Mouse (Mus musculus) hindbrain, embryonic 16.5 days (tissue): ENCODE measurements around the gene Olfr906. TPM values are rescaled to one million over a fixed set of nuclear protein-coding genes. Genes with fewer than 3 reads are reported as not detected.

ENCODE experiments used
- polyA plus RNA-seq: library from polyadenylated mRNA; unstranded; fragments of >200 nt; fragmentation: Nextera tagmentation; extraction: Ambion mirVana; gene quantifications from 2 replicates; pipeline ENCODE4 v1.2.1, GENCODE M21; 2015

The Olfr906 gene
- polyA plus RNA-seq, 1 experiment from 2014 or later: not detected

Other genes with a start within 250 kb of the Olfr906 start
- gene Olfr143, start 234.3 kb upstream of the Olfr906 start, polyA plus RNA-seq: not detected in 2 replicates
- not detected in 2 replicates for gene Olfr895, start 219.2 kb upstream of the Olfr906 start, polyA plus RNA-seq
- gene Olfr896-ps1, start 196.0 kb upstream of the Olfr906 start, polyA plus RNA-seq: not detected in 2 replicates
- gene Olfr25, start 158.0 kb upstream of the Olfr906 start, polyA plus RNA-seq: not detected in 2 replicates
- not detected in 2 replicates for gene Olfr898, start 138.7 kb upstream of the Olfr906 start, polyA plus RNA-seq
- not detected in 2 replicates for gene Olfr250, start 120.2 kb upstream of the Olfr906 start, polyA plus RNA-seq
- not detected in 2 replicates for gene Olfr251, start 110.0 kb upstream of the Olfr906 start, polyA plus RNA-seq
- not detected in 2 replicates for gene Olfr147, start 85.4 kb upstream of the Olfr906 start, polyA plus RNA-seq
- not detected in 2 replicates for gene Olfr901, start 57.6 kb upstream of the Olfr906 start, polyA plus RNA-seq
- not detected in 2 replicates for gene Olfr902, start 39.4 kb upstream of the Olfr906 start, polyA plus RNA-seq
- gene Olfr904, start 23.9 kb upstream of the Olfr906 start, polyA plus RNA-seq: not detected in 2 replicates
- gene Olfr905, start 16.0 kb upstream of the Olfr906 start, polyA plus RNA-seq: not detected in 2 replicates
- not detected in 2 replicates for gene Olfr907, start 8.7 kb downstream of the Olfr906 start, polyA plus RNA-seq
- gene Olfr911-ps1, start 34.5 kb downstream of the Olfr906 start, polyA plus RNA-seq: not detected in 2 replicates
- gene Olfr910, start 50.8 kb downstream of the Olfr906 start, polyA plus RNA-seq: not detected in 2 replicates
- not detected in 2 replicates for gene Olfr912, start 93.1 kb downstream of the Olfr906 start, polyA plus RNA-seq
- not detected in 2 replicates for gene Olfr913, start 105.7 kb downstream of the Olfr906 start, polyA plus RNA-seq
- not detected in 2 replicates for gene Olfr914, start 118.0 kb downstream of the Olfr906 start, polyA plus RNA-seq
- not detected in 2 replicates for gene Olfr916, start 172.8 kb downstream of the Olfr906 start, polyA plus RNA-seq
- gene Olfr917, start 178.8 kb downstream of the Olfr906 start, polyA plus RNA-seq: not detected in 2 replicates
- not detected in 2 replicates for gene Olfr918, start 187.5 kb downstream of the Olfr906 start, polyA plus RNA-seq
- gene Olfr919, start 216.6 kb downstream of the Olfr906 start, polyA plus RNA-seq: not detected in 2 replicates
- gene Vwa5a, start 231.2 kb downstream of the Olfr906 start, polyA plus RNA-seq: 8.7 and 9.7 TPM in 2 replicates